Mouse (Mus musculus) forebrain, postnatal 0 days (tissue): ENCODE measurements around the gene Mboat2. TPM values are rescaled to one million over a fixed set of nuclear protein-coding genes. Genes with fewer than 3 reads are reported as not detected.

ENCODE experiments used
- ATAC-seq: fragments of 200-750 bp; cut with Nextera tagmentation; 2 replicates; pipeline ENCODE4 v1.8.0; 2017; ENCODE audit warnings: mild to moderate bottlenecking, moderate library complexity
- DNase-seq: peaks from one replicate; pipeline ENCODE4 v3.0.0-alpha.2; 2015
- H3K27ac ChIP-seq: fragments of 300-500 bp; sonication (generic); 2 replicates; pipeline ENCODE4 v1.5.1; 2014; ENCODE audit warnings: low read depth, mild to moderate bottlenecking, antibody characterized with exemption, low read length, moderate library complexity, mixed read lengths
- H3K27me3 ChIP-seq: fragments of 300-500 bp; sonication (generic); 2 replicates; pipeline ENCODE4 v1.6.1; 2014; ENCODE audit warnings: mild to moderate bottlenecking, low read length, mixed read lengths; ENCODE audit not compliant: insufficient read depth
- H3K36me3 ChIP-seq: fragments of 300-500 bp; sonication (generic); 2 replicates; pipeline ENCODE4 v1.6.1; 2014; ENCODE audit warnings: mild to moderate bottlenecking, moderate library complexity; ENCODE audit not compliant: insufficient read depth
- H3K4me1 ChIP-seq: fragments of 300-500 bp; sonication (generic); 2 replicates; pipeline ENCODE4 v1.6.1; 2014; ENCODE audit warnings: antibody characterized with exemption; ENCODE audit not compliant: insufficient read depth
- H3K4me2 ChIP-seq: fragments of 300-500 bp; sonication (generic); 2 replicates; pipeline ENCODE4 v1.6.1; 2014; ENCODE audit warnings: low read depth, mild to moderate bottlenecking, moderate library complexity
- H3K4me3 ChIP-seq: fragments of 300-500 bp; sonication (generic); 2 replicates; pipeline ENCODE4 v1.5.1; 2014; ENCODE audit warnings: low read depth, low read length, mixed read lengths
- H3K9ac ChIP-seq: fragments of 300-500 bp; sonication (generic); 2 replicates; pipeline ENCODE4 v1.6.1; 2014; ENCODE audit warnings: mild to moderate bottlenecking
- H3K9me3 ChIP-seq: fragments of 300-500 bp; sonication (generic); 2 replicates; pipeline ENCODE4 v1.6.1; 2016; ENCODE audit warnings: low read length
- CTCF ChIP-seq: sonication (generic); IDR thresholded peaks from 2 replicates; pipeline ENCODE4 v1.5.1; 2016; ENCODE audit warnings: antibody characterized with exemption, control low read depth, low read depth
- WGBS: fragments of 180-500 bp; shearing (Covaris S2); extraction: QIAGEN DNeasy Blood & Tissue Kit; methylation state at CpG from one replicate; pipeline ENCODE4 v1.1.7; 2014; 5-methylcytosine and 5-hydroxymethylcytosine counted together
- polyA plus RNA-seq: library from polyadenylated mRNA; unstranded; fragments of >200 nt; fragmentation: Nextera tagmentation; extraction: Ambion mirVana; gene quantifications from 2 replicates; pipeline ENCODE4 v1.2.1, GENCODE M21; 2015
- total RNA-seq: library from RNA; depleted of rRNA; stranded (reverse); fragments of >200 nt; gene quantifications from 2 replicates; pipeline ENCODE4 v1.2.3, GENCODE M21; 2014

The Mboat2 gene
- total and polyA plus RNA-seq, 2 experiments from 2014 or later = 69.3 to 73.2 TPM

GRCm38 (mm10) chr12:24897354-24897753 is 66.7 kb downstream of the Mboat2 start:
- Histone ChIP-seq H3K36me3 (peaks cover 44% of the 10 kb centered on the region), H3K27ac (no peak overlapping the region), H3K4me2 (no peak overlapping the region), H3K9me3 (no peaks in the 10 kb centered on the region), H3K9ac (no peak overlapping the region), H3K4me3 (no peak overlapping the region), H3K27me3 (no peaks in the 10 kb centered on the region), H3K4me1 (no peaks in the 10 kb centered on the region)
- TF ChIP-seq CTCF = no peak
- 62% methylated on average over 4 of the region's 4 CpGs for WGBS
- ATAC-seq = no peak
- no peak for DNase-seq

DNA sequence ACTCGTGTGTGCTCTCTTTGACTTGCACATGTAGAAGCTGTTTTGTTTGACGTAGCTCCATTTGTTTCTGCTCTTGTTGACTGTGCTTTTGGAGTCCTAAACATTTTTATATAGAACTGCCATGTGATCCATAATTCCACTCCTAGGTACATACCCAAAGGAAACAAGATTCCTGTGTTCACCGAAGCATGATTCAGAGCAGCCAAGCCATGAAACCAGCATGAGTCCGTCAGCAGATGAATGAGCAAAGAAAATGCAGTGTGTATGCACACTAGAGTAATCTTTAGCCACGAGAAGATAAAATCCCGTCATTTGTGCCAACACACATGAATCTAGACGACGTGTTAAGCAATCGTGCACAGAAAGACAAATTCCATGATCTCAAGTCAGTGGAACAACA is 67.5 kb downstream of the Mboat2 start:
- no peaks in the 10 kb centered on the region for H3K4me1 ChIP-seq
- no peak for TF ChIP-seq CTCF
- DNase-seq (no peak), ATAC-seq (no peak)
- no peak overlapping the region for H3K4me3 ChIP-seq
- H3K9me3 ChIP-seq = no peaks in the 10 kb centered on the region
- H3K27me3 ChIP-seq = no peaks in the 10 kb centered on the region
- H3K36me3 ChIP-seq = peaks cover 44% of the 10 kb centered on the region
- no peak overlapping the region for H3K4me2 ChIP-seq
- WGBS = 75% methylated on average over 9 of the region's 9 CpGs
- H3K27ac ChIP-seq = no peak overlapping the region
- H3K9ac ChIP-seq = no peak overlapping the region

GRCm38 (mm10) chr12:24899636-24900035 is 69.0 kb downstream of the Mboat2 start:
- WGBS = 93% methylated on average over 10 of the region's 10 CpGs
- H3K27me3 ChIP-seq = no peaks in the 10 kb centered on the region
- no peak overlapping the region for H3K9ac ChIP-seq

GRCm38 (mm10) chr12:24902736-24903135 is 72.1 kb downstream of the Mboat2 start:
- H3K4me2 ChIP-seq = no peak overlapping the region
- H3K27me3 ChIP-seq = no peaks in the 10 kb centered on the region
- no peak overlapping the region for H3K4me3 ChIP-seq
- 80% methylated on average over 5 of the region's 5 CpGs for WGBS
- TF ChIP-seq CTCF = no peak
- H3K9ac ChIP-seq = no peak overlapping the region
- no peak overlapping the region for H3K27ac ChIP-seq
- DNase-seq = no peak
- no peak for ATAC-seq
- no peaks in the 10 kb centered on the region for H3K4me1 ChIP-seq
- no peaks in the 10 kb centered on the region for H3K9me3 ChIP-seq
- peaks cover 30% of the 10 kb centered on the region for H3K36me3 ChIP-seq

More at GRCm38 (mm10) chr12:24899636-24900035, 69.0 kb downstream of the Mboat2 start:
- Histone ChIP-seq H3K9me3 (no peaks in the 10 kb centered on the region), H3K4me3 (no peak overlapping the region), H3K27ac (no peak overlapping the region), H3K36me3 (peaks cover 42% of the 10 kb centered on the region), H3K4me1 (no peaks in the 10 kb centered on the region), H3K4me2 (no peak overlapping the region)
- DNase-seq = no peak
- ATAC-seq = no peak
- no peak for TF ChIP-seq CTCF

- ATAC-seq (no peak), DNase-seq (no peak)
- WGBS = 78% methylated on average over 2 of the region's 2 CpGs
These were observed 77.2 kb downstream of the Mboat2 start for GRCm38 (mm10) chr12:24907894-24908293.

GRCm38 (mm10) chr12:24909679-24910078 is 79.0 kb downstream of the Mboat2 start:
- no peak overlapping the region for H3K9ac ChIP-seq
- H3K27me3 ChIP-seq = no peaks in the 10 kb centered on the region
- peaks cover 19% of the 10 kb centered on the region for H3K36me3 ChIP-seq
- no peak for TF ChIP-seq CTCF
- no peak overlapping the region for H3K4me3 ChIP-seq
- ATAC-seq (no peak), DNase-seq (no peak)
- no peak overlapping the region for H3K4me2 ChIP-seq
- no peaks in the 10 kb centered on the region for H3K9me3 ChIP-seq
- no peaks in the 10 kb centered on the region for H3K4me1 ChIP-seq
- WGBS = 82% methylated on average over 7 of the region's 7 CpGs
- H3K27ac ChIP-seq = no peak overlapping the region

More at GRCm38 (mm10) chr12:24907894-24908293, 77.2 kb downstream of the Mboat2 start:
- Histone ChIP-seq H3K27ac (no peak overlapping the region), H3K36me3 (peaks cover 22% of the 10 kb centered on the region), H3K4me2 (no peak overlapping the region), H3K4me3 (no peak overlapping the region), H3K9me3 (no peaks in the 10 kb centered on the region), H3K4me1 (no peaks in the 10 kb centered on the region), H3K27me3 (no peaks in the 10 kb centered on the region), H3K9ac (no peak overlapping the region)
- TF ChIP-seq CTCF = no peak

DNA sequence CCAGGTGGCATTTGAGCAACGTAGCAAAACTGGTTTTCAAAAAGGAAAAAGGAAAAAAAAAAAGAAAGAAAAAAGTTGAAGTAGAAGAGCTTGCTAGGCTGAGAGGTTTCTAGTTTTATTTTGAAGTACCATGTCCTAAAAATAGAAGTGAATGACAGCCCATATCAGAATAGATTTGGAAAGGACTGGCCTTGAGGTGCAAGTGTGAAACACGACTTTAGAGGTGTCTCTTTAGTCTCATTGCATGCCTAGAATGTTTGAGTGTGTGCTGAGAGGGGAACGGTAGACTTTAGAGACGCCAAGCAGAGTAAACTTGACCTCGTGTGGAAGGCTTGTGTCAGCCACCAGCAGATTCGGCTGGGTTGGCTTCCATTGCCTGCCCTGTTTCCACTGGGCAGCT is 81.5 kb downstream of the Mboat2 start:
- no peak for TF ChIP-seq CTCF
- no peaks in the 10 kb centered on the region for H3K9me3 ChIP-seq

GRCm38 (mm10) chr12:24912876-24913275 is 82.2 kb downstream of the Mboat2 start:
- no peak overlapping the region for H3K9ac ChIP-seq
- DNase-seq (no peak), ATAC-seq (no peak)

More for the DNA sequence above, 81.5 kb downstream of the Mboat2 start:
- ATAC-seq (no peak), DNase-seq (no peak)
- Histone ChIP-seq H3K36me3 (peaks cover 15% of the 10 kb centered on the region), H3K27me3 (no peaks in the 10 kb centered on the region), H3K4me1 (no peaks in the 10 kb centered on the region), H3K4me3 (no peak overlapping the region), H3K27ac (no peak overlapping the region), H3K9ac (no peak overlapping the region), H3K4me2 (no peak overlapping the region)
- WGBS = 77% methylated on average over 6 of the region's 6 CpGs

More at GRCm38 (mm10) chr12:24912876-24913275, 82.2 kb downstream of the Mboat2 start:
- Histone ChIP-seq H3K4me1 (no peaks in the 10 kb centered on the region), H3K27ac (no peak overlapping the region), H3K9me3 (no peaks in the 10 kb centered on the region), H3K36me3 (peaks cover 17% of the 10 kb centered on the region), H3K4me2 (no peak overlapping the region), H3K27me3 (no peaks in the 10 kb centered on the region), H3K4me3 (no peak overlapping the region)
- WGBS = 96% methylated on average over 1 of the region's 1 CpGs
- no peak for TF ChIP-seq CTCF
